Mouse (Mus musculus) 3T3-L1 (cell line): ENCODE measurements around the gene Mns1.
A peak's percentile ranks its signal among the peaks of the same experiment; 100 is the strongest.
"Not testable (repeated sequence)": the region's sequence is repeated elsewhere in the genome, so short reads cannot be mapped to it uniquely, and the experiment has no call there.

Source experiments
- DNase-seq: peaks from one replicate; pipeline ENCODE4 v3.0.0-alpha.2; 2015; ENCODE audit warnings: low read depth, low spot score

Gene Mns1

GRCm38 (mm10) chr9:72425300-72425850 lies 12.4 kb upstream of the Mns1 start:
- DNase-seq: no peak

- no peak for DNase-seq
Observed at GRCm38 (mm10) chr9:72427861-72428260, 9.9 kb upstream of the Mns1 start.

- no peak for DNase-seq
Observed at GRCm38 (mm10) chr9:72434876-72435275, 2.9 kb upstream of the Mns1 start.

GRCm38 (mm10) chr9:72438749-72439148 lies 938 bp downstream of the Mns1 start:
- no peak for DNase-seq

GRCm38 (mm10) chr9:72440358-72440757 lies 2.5 kb downstream of the Mns1 start:
- DNase-seq: no peak

GRCm38 (mm10) chr9:72440948-72441926 lies 3.4 kb downstream of the Mns1 start:
- DNase-seq: no peak

GRCm38 (mm10) chr9:72441927-72442715 lies 4.3 kb downstream of the Mns1 start:
- DNase-seq: no peak

GRCm38 (mm10) chr9:72448026-72448425 lies 10.2 kb downstream of the Mns1 start:
- DNase-seq: peak; percentile 80

GRCm38 (mm10) chr9:72449367-72449766 lies 11.6 kb downstream of the Mns1 start:
- peak; percentile 22 for DNase-seq

GRCm38 (mm10) chr9:72449841-72450240 lies 12.0 kb downstream of the Mns1 start:
- no peak for DNase-seq

- no peak for DNase-seq
Observed at GRCm38 (mm10) chr9:72450363-72450762, 12.6 kb downstream of the Mns1 start.

- DNase-seq: no peak
Observed at GRCm38 (mm10) chr9:72451111-72451510, 13.3 kb downstream of the Mns1 start.

- DNase-seq: not testable (repeated sequence)
Observed at GRCm38 (mm10) chr9:72454281-72454680, 16.5 kb downstream of the Mns1 start.

- no peak for DNase-seq
Observed at GRCm38 (mm10) chr9:72456374-72456773, 18.6 kb downstream of the Mns1 start.

GRCm38 (mm10) chr9:72458233-72458632 lies 20.4 kb downstream of the Mns1 start:
- DNase-seq: peak; percentile 86

- peak; percentile 54 for DNase-seq
Observed at GRCm38 (mm10) chr9:72459703-72460102, 21.9 kb downstream of the Mns1 start.

GRCm38 (mm10) chr9:72460767-72461166 lies 23.0 kb downstream of the Mns1 start:
- DNase-seq: no peak

- DNase-seq: no peak
Observed at GRCm38 (mm10) chr9:72462427-72462826, 24.6 kb downstream of the Mns1 start.

GRCm38 (mm10) chr9:72464806-72465205 lies 27.0 kb downstream of the Mns1 start:
- DNase-seq: no peak

GRCm38 (mm10) chr9:72465754-72466181 lies 28.0 kb downstream of the Mns1 start:
- peak; percentile 20 for DNase-seq

- DNase-seq: peak; percentile 37
Observed at GRCm38 (mm10) chr9:72467551-72468407, 30.0 kb downstream of the Mns1 start.
